Mouse (Mus musculus) layer of hippocampus, adult 9-10 months (tissue): Measurements from ENCODE around the gene Ereg.
A peak's percentile ranks its signal among the peaks of the same experiment; 100 is the strongest.

Source experiments
- DNase-seq: peaks from one replicate; pipeline ENCODE4 v3.0.0; 2022; ENCODE audit warnings: low spot score

The Ereg gene

DNA sequence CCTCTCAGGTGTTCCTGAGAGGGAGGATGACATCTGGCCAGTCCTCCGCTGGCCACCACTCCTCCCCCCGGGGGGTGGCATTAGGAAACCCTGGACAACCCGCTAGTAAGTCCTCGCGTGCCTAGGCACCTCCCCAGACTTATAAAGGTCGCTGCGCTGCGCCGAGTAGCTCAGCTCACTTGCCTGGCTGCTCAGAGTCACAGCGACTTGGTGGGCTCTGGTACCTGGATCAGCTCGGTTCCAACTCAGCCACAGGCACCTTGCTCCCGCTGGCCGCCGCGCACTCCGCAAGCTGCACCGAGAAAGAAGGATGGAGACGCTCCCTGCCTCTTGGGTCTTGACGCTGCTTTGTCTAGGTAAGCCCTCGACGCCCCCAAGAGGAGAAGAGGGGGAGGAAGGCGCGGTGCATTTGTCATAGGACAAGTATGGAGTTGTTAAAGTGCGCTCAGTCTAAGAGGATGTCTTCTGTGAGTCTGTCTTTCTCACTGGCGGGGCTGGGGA, at the start of gene Ereg:
TSS of gene Ereg (plus strand) at position 173 of the 501 bp plus-strand sequence.
- no peak for DNase-seq

- no peak for DNase-seq
Observed at GRCm38 (mm10) chr5:91027164-91027563, 47.3 kb upstream of the Ereg start, which contains the start of gene Epgn. Epgn (plus strand) TSS chr5:91027464.

GRCm38 (mm10) chr5:91027840-91028239, 46.6 kb upstream of the Ereg start:
- no peak for DNase-seq

GRCm38 (mm10) chr5:91030629-91031028, 43.8 kb upstream of the Ereg start:
- no peak for DNase-seq

GRCm38 (mm10) chr5:91035341-91035740, 39.1 kb upstream of the Ereg start:
- DNase-seq = no peak

DNA sequence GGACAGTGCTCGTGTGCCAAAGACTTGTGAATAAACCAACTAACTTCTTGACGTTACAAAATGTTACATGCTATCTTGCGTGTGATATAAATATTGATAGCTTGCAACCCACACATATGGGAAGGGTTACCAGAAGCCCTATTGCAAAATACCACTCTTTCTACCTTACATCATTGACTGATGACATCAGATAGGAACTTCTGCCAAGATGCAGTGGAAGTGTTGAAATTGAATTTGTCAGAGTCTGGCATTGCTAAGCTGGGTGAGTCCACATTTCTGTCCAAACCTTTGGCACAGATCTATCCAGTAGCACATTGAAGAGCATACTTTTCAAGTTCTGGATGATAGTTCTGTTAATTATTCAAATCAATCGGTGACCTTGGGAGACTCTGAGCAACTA, 37.8 kb upstream of the Ereg start:
- no peak for DNase-seq

DNA sequence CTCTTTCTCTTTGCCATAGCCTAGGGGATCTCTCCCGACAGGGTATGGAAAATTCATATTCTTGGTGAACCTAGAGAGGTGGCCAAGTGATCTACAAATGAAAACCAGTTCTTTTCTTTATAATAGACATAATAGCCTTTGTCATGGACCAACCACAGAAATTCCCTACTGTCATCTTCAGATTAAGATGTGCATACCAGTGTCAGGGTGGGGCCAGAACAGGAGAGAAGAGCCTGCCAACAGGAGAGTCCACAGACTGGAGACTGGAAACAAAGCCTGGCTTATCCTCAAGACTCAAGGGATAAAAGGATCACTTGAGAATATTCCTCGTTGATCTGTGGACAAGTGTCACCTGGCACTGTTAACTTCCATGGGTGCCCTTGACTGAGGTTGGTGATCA, 36.7 kb upstream of the Ereg start:
- DNase-seq = no peak

DNA sequence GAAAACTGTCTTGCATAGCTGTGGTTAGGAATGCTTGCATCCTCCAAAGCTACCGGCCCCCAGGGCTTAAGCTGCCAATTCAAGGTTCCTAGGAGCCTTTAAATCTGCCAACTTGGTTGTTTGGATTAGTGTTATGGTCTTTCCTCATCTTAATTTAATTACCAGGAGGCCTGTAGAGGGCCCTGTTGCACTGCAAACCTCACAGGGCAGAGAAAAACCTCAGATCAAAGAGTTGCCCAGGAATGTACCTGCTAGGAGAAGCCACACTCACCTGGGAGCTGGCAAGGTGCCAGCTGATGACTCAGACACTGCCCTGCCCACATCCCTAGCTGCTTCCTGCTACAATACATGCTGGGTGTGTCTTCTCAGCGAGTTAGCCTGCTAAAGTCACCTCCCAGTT, 35.9 kb upstream of the Ereg start:
- DNase-seq = no peak

DNA sequence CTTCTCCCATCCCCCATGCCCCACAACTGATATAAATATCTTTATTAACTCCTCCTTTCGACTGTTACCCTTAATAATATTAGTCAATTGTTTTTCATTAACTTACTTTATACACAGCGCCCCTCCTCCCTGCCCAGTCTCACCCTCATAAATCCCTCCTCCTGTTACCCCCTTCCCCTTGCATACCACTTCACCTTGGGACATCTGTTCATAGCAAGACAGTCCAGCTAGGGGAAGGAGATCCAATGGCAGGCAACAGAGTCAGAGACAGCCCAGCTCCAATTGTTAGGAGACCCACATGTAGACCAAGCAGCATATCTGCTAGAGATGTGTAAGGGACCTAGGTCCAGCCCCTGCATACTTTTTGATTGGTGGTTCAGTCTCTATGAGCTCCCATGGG, 35.5 kb upstream of the Ereg start:
- no peak for DNase-seq

DNA sequence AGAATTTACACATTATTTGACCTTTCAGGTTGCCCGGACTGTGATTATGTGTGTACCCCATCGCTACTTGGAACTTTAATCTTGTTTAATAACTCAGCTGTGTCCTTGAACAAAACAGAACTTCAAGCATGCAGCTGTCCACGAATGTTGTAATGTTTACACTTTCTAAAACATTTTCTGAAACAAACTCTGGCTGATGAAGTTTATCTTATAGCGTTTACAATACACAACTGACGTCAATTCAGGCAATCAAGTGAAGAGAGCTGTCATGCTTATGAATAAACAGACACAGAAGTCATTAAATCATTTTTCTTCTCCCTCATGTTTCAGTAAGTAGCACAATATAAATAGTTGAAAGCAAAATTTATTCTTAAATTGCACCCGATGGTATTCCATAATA, 26.4 kb upstream of the Ereg start:
- DNase-seq = no peak

- no peak for DNase-seq
Observed at GRCm38 (mm10) chr5:91048397-91048796, 26.0 kb upstream of the Ereg start.

GRCm38 (mm10) chr5:91072340-91072739, 2.1 kb upstream of the Ereg start:
- no peak for DNase-seq

DNA sequence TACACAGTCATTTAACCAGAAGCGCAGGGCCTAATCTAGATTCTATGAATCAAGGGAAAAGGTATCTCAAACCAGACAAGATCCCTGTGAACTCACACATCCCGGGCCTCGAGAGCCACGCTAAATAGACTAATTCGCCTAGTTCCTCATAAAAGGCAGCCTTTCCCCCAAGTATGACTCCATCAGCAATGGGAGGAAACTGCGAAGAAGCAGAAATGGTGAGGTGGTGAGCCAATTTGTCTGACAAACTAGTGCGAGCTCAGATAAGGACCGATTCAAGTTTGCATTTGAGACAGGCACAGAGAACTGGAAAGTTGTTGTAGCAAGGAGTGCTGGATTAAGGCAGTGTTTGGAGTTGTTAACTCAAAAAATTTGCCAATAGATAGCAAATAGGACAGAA, 796 bp upstream of the Ereg start:
- no peak for DNase-seq

GRCm38 (mm10) chr5:91074026-91074425, 396 bp upstream of the Ereg start:
- DNase-seq = no peak

- no peak for DNase-seq
Observed at GRCm38 (mm10) chr5:91075021-91075420, 599 bp downstream of the Ereg start.

DNA sequence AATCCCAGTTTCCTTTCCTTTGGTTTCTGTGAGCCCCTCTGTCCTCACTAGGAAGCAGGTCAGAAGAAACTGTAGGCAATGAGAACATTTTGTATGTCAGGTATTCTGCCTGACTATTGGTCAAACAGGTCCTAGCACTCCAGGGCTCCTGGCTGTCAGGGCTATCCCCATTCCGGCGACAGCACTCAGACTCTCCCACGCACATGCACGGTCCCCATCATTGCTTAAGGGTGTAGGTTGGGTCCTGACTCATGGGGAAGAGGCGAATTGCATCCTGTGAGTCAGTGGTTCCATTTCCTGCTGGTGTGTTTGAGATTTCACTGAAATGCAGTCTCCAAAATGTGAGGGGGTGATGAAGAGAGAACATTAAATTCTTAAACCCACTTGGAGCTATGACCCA, 8.6 kb downstream of the Ereg start:
- no peak for DNase-seq

DNA sequence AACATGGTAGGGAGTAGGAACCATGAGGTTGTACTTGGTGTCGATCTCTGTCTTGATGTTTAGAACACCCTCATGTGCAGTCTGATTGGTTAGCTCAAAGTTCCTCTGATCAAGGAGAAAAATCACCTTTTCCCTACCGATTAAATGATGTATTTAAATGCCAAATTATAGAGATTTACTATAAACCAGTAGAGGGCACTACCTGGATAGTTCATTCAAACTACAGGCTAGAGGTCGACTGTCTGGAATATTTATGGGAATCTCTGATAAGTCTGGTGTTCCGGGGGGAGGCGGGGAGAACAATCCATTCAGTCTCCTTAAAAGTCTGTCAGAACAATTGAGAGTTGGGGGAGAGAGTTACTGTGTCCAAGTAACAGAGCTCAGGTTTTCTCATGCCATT, 10.9 kb downstream of the Ereg start:
- DNase-seq = no peak

GRCm38 (mm10) chr5:91090301-91090700, 15.9 kb downstream of the Ereg start:
- DNase-seq = no peak

DNA sequence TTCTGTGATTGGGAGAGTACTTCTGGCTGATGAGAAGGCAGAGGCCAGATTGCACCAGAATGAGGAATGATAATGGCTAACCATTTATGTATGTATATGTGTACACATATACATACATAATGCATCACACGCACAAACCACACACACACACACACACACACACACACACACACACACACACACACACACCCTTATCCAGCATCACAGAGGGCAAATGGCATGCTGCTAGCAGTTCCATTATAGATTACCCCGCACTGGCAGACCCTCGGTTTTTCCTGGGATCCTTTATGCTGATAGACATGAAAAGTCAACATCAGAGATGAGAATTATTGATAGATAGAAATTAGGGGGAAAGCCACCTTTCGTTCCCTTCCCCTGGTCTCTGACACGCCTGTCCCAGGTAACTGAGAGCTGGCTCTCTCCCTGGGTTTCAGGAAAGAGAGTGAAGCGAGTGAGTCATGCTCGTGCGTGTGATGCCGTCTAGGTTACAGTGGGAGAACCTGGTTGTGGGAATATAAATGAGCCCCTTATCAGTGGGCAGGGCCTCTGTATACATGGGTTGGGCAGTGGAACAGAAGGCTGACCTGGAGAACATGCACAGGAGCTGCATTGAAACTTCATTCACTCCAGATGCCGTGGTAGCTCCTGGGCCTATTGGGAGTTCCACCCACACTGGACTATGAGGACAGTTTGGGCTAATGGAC, 23.6 kb downstream of the Ereg start:
- DNase-seq = no peak

DNA sequence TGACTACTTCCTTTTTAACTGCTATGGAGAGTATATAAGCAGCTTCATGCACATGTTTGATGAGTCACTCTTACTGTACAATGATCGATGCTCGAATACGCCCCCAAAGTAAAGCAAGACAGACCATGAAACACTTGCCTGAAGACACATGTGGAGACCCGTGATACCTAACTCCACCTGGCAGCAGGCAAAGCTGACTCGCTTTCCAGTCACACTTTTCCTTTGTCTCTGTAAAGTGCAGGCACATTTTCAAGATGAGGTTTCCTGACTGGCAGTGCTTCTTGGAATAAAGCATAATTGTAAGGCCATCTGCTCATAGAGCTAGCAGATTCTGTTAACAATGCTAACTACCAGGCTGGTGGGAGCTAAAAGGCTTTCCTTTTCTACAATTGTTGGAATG, 27.3 kb downstream of the Ereg start:
- peak; percentile 21 for DNase-seq

- DNase-seq = no peak
Observed at GRCm38 (mm10) chr5:91103943-91104665, 29.7 kb downstream of the Ereg start.

DNA sequence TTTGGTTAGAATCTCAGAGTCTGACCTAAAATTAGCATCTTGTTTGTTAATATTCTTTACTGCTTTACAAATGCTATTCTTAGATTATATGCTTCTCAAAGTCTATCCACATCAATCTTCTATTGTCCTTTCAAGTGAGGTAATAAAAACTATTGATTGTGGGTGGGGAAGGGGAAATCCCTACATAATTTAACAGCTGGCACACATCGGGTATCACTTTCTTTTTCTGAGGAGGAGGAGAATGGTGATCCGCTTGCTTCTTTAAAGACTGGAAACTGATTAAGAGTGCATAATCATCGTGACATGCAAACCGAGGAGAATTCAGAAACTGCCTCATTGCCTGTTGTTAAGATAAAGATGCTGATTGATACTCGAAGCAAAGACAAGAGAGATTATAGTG, 31.8 kb downstream of the Ereg start:
- DNase-seq = no peak

DNA sequence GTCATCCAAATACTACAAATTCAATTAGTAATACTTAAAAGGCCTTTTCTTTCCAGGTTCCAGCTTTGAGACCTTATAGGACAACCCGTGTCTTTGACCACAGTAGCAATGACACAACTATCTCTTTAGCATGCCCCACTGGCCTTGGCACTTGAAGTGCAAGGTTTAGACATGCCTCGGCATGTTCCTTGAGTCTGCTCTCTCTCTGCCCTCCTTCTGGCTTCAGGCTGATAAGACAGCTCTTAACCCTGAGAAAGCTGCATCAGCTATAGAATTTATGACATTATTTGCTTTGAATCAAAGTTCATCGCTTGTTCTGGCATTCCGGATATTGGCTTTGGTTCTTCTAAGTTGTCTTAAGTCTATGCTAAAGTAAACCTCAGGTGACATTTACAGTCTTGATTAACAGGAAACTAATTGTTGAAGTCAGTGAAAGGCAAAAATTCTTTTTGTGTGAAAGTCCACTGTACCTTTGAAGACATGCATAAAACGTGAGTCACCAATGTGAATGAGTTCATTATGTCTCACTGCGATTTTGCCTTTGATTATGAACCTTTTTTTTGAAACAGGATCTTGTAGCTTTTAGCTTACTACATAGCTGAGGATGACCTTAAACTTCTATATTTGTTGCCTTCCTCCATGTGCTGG, 35.7 kb downstream of the Ereg start:
- DNase-seq = no peak
